Mouse (Mus musculus) thymus, adult 2 months (tissue): ENCODE measurements around the gene Ulk3.

Experiments
- CTCF ChIP-seq: fragments of 200-500 bp; IDR thresholded peaks from 2 replicates; pipeline ENCODE4 v1.5.1; 2012; ENCODE audit warnings: mild to moderate bottlenecking, control low read depth, low read length, moderate library complexity, borderline replicate concordance; ENCODE audit not compliant: control insufficient read depth, poor library complexity, insufficient read depth; ENCODE audit errors: extremely low read depth
- POLR2A ChIP-seq: fragments of 200-500 bp; IDR thresholded peaks from 2 replicates; pipeline ENCODE4 v1.6.1; 2012; ENCODE audit warnings: mild to moderate bottlenecking, low read length, control low read depth, moderate library complexity; ENCODE audit not compliant: control insufficient read depth, poor library complexity, insufficient read depth; ENCODE audit errors: extremely low read depth

GRCm38 (mm10) chr9:57594174-57594509 is 4.9 kb downstream of the Ulk3 start:
- TF ChIP-seq CTCF (no peak), POLR2A (no peak)
